Mouse (Mus musculus) spleen, adult 10 weeks (tissue): ENCODE data around the gene Ssh2. TPM values are rescaled to one million over a fixed set of nuclear protein-coding genes. Genes with fewer than 3 reads are reported as not detected.

Experiments used
- polyA plus RNA-seq: library from polyadenylated mRNA; stranded (reverse); fragments of 350-450 nt; fragmentation: Illumina TruSeq; extraction: RNeasy Lipid Tissue Mini Kit (QIAGEN cat#74804); gene quantifications from one replicate; pipeline ENCODE4 v1.2.3, GENCODE M21; 2015; ENCODE audit warnings: low replicate concordance; ENCODE audit not compliant: insufficient read depth

Ssh2 gene
- 66.5 TPM for polyA plus RNA-seq

GRCm38 (mm10) chr11:77215951-77216760 lies at the start of gene Ssh2:
Ssh2 (plus strand) TSS chr11:77216287.

GRCm38 (mm10) chr11:77188868-77189267 lies 27.2 kb upstream of the Ssh2 start, which contains the start of gene Efcab5:
Efcab5 (minus strand) TSS chr11:77188968.

GRCm38 (mm10) chr11:77462283-77463100 lies 246.4 kb downstream of the Ssh2 start, which contains the start of gene Coro6:
Coro6 (plus strand) TSS chr11:77462411.

GRCm38 (mm10) chr11:77489591-77490235 lies 273.6 kb downstream of the Ssh2 start, which contains the start of gene Ankrd13b:
Ankrd13b (minus strand) TSS chr11:77489678.

GRCm38 (mm10) chr11:77493512-77494343 lies 277.6 kb downstream of the Ssh2 start, which contains the start of gene Git1:
Git1 (plus strand) TSS chr11:77493562.

Other genes with a start within 250 kb of the Ssh2 start
- gene Slc6a4, start 217.7 kb upstream of the Ssh2 start, polyA plus RNA-seq = 2.7 TPM
- gene Nsrp1, start 137.9 kb upstream of the Ssh2 start, polyA plus RNA-seq = 34.9 TPM
- gene Efcab5, start 27.3 kb upstream of the Ssh2 start, polyA plus RNA-seq = 0.58 TPM
- 0.26 TPM for gene Coro6, start 246.1 kb downstream of the Ssh2 start, polyA plus RNA-seq